Mouse (Mus musculus) gastrocnemius, adult 8-10 months (tissue): ENCODE measurements at regions not wholly inside any gene's neighbourhood (a gene's known extent, or its start where the extent isn't known, plus 50 kb on each side); places are given as distances from the start of the nearest gene placed in this dataset.
A peak's percentile ranks its signal among the peaks of the same experiment; 100 is the strongest.

Experiments
- DNase-seq, 2 experiments: peaks; one replicate each; pipeline ENCODE4 v3.0.0; 2022; ENCODE audit warnings: low spot score in 2 of 2

GRCm38 (mm10) chr4:58661781-58662293 lies 108.1 kb upstream of the Lpar1 start:
- DNase-seq, result no peak

DNA sequence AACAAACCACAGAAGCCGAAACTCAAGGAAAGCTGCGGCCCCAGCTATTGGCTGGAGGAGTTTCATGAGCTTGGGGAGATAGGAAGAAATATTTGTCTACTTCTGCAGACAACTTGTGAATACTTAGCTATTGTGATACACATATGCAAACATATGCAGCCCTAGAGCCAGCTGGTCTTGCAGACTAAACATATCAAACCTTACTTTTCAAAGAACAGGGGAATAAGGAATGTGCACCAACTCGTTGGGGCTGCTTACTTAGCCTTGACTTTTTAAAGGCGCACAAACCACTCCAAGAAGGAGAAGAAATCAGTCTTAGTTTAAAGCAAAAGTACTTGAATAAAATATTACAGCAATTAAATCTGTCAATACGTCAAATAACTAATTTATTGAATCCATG lies 106.8 kb upstream of the Lpar1 start:
- no peak for DNase-seq

DNA sequence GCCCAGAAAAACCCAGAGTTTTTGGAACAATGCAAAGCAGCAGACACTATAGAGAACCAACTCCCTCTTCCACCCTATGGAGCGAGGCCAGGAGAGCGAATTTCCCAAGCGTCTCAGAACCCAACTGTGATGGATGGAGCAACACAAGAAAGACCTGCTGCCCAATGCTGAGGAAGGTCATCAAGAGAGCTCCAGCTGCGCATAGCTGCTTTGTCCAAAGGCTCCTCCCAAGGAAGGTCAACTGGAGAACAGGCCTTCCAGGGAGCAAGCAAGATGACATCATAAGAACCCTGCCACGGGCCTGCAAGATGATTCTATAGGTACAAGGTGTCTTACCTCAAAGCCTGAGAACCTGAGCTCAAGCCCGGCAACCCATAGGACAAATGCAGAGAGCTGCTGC lies 104.5 kb upstream of the Lpar1 start:
- DNase-seq, result no peak

DNA sequence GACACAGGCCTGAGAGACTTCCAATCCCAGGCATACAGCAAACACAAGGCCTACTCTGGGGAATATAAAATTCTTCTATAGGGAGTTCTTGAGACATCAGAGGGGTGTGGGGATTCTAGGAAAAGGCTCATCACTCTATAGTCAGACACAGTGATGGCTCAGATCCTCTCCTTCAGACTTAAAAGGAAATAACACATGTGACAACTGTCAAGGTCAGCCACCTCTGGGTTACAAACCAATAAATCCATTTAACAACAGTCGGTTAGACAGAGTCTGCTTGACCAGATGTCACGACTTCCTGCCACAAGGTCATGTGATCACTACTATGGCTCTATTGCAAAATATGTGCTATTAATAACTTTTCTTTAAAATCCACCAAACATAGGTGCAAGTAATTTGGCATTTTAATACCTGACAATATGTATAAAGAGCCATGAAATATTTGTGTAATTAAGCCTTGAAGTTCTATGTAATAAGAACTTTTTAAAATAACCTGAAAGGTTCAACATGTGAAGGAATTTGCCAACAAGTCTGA lies 94.1 kb upstream of the Lpar1 start:
- DNase-seq, result no peak

GRCm38 (mm10) chr4:58646821-58647220 lies 93.1 kb upstream of the Lpar1 start:
- DNase-seq, result no peak

DNA sequence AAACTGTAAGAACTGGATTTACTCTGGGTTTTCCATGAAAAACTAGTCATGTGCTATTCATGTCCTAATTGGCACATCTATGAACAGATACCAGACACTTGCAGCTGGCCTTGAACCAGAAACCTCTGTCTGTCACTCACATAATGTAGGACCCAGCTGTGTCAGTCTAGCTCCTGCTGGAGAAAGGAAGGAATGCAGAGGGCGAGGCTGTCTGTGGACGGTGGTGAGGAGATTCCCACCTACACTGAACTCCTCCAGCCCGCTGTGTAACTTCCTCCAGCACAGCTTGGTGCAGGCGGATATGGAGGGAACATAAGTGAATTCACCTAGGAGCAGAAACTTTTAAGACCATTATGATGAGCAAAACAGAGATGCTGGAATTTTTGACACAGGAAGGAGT lies 89.7 kb upstream of the Lpar1 start:
- no peak for DNase-seq

- no peak for DNase-seq
Observed at GRCm38 (mm10) chr4:58642236-58642635, 88.5 kb upstream of the Lpar1 start.

DNA sequence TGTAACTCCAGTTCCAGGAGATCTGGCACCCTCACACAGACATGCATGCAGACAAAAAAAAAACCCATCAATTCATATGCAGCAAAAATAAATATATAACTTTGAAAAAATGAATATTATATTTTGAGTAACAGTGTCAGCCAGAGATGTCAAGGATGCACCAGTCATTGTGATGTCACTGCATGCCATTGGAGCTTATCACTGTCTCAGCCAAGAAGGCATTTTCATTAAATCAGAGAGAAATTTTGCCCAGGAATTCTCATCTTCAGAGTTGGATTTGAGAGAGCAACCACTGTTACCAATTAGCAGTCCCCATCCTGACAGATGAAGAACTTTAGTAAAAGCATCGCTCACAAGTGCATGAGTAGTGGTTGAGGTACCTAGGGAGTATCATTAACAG lies 79.0 kb upstream of the Lpar1 start:
- DNase-seq, result no peak

DNA sequence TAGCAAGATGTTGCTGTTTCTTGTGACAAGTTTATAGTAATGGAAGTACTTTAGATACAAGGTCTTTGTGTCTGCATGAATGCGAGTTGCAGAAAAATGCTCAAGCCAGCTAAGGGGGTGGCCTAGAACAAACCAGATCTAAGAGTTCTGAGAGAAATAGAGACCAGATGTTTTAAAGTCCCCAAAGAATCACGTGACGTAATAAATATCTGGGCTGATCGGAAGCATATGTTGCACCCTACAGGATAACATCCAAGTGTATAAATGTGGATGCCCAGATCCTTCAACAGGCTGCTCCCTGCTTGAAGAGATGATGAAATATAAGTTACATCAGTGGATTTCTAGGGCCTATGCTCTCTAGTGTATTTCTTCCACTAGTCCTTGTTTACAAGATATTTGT lies 77.7 kb upstream of the Lpar1 start:
- DNase-seq, result no peak

- DNase-seq, result no peak
Observed at GRCm38 (mm10) chr4:58627021-58627420, 73.3 kb upstream of the Lpar1 start.

DNA sequence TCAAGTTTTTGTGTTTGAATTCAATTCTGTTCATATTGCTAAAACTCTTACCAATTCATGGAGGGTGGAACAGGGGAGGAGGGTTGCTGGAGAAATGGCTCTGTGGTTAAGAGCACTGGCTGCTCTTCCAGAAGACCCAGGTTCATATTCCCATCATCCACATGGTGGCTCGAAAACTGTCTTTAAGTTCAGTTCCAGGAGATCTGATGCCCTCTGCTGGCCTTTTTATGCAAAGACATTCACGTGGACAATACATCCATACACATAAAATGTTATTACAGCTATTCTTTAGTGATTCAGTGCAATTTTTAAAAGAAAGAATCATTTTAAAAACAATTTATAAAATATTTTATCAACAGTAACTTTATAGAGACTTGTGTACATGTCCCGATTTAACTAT lies 70.4 kb upstream of the Lpar1 start:
- no peak for DNase-seq

DNA sequence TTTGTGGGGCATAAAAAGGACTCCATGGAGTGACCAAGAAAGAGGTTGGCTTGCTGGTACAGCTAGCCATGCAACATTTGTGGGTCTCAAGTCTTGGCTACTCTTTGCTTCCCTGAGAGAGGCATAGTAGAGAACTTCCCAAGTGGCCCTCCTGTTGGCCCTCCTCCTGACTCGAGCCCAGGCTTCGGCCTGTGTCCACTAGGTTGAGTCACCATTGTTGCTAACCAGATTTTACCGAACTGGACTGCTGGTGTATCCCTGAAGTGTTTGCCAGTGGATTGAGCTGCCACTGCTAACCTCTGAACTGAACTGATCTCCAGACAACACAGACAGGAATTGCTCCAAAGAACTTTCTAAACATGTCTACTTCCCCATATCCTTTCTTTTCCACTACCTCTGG lies 66.9 kb upstream of the Lpar1 start:
- no peak for DNase-seq

DNA sequence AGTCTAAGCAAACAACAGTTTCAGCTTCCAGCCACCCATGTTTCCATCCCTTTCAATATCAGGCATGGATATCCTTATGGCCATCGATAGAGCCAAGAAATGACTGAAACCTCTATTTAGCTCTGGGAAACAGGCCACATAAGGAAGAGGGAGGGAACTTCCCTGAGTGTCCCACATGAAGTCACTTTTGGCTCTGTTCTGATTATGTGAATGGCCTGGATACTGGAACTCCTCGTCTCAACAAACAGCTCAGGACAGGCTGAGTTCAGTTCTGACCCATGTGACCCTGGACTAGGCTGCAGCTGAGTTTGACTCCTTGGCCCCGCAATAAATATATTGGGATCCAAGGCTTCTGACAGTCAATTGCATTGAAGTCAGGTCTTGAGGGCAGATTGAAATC lies 63.6 kb upstream of the Lpar1 start:
- DNase-seq, result peak in 1 of 2 experiments; percentile 5

DNA sequence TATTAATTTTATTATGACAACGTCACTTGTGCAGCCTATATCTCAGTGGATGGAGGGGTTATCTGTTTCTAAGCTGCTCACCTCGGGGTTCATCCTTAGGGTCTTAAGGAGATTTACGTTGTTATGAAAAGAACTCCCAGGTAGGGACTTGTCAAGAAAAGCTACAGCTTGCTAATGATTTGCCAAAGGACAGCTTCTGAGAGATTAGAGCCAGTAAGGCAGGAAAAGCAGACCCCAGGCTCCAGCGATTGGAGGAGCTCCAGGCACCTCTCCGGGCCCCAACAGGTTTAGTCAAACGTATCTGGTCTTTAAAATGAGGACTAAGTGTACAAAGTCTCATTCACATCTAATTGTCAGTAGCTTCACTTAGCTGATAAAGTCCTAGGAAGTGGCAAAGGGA lies 59.8 kb upstream of the Lpar1 start:
- no peak for DNase-seq

- no peak for DNase-seq
Observed at GRCm38 (mm10) chr4:58613022-58613421, 59.3 kb upstream of the Lpar1 start.

DNA sequence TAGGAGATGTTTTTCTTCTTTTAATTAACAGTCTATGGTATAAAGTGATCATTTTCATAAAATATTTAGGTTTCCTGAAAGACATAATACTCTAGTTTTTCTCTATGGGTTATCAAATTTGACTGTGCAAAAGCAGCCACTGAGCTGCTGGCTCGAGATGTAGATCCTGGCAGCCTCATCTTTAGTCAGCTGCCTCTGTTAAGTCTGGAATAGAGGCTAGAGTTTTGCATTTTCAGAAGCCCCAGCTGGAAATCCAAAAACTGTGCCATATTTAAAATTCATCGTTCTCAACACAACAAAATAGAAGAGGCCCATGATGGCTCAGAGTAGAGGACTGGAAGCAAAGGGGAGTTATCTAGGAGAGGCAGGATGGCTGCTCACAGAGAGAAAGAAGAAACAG lies 53.8 kb upstream of the Lpar1 start:
- no peak for DNase-seq

DNA sequence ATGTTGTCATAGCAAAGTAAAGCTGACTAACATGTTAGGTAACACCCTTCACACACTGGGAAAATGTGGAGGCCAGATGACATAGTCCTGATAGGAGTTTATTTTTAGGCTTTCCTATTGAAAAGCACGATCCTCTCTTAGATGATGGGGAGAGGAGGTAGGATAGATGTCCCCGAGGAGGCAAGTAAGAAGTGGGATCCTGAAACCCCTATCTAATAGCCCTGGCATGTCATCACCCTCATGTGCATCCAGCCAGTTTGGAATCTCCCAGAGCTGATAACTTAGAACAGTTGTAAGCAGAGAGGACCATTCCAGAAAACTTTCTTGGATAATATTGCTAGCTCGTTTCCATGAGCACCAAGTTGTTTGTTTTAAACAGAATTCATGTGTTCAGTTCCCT lies 52.2 kb upstream of the Lpar1 start:
- peak in 1 of 2 experiments; percentile 10 for DNase-seq
